Mouse (Mus musculus) liver, embryonic 14.5 days (tissue): Measurements from ENCODE around the gene Wnt7a.

Source experiments
- CTCF ChIP-seq: IDR thresholded peaks from 2 replicates; pipeline ENCODE4 v1.5.1; 2016; ENCODE audit warnings: antibody characterized with exemption, low read depth, control low read depth
- EP300 ChIP-seq: IDR thresholded peaks from 2 replicates; pipeline ENCODE4 v1.6.1; 2016; ENCODE audit warnings: antibody characterized with exemption, low read depth

DNA sequence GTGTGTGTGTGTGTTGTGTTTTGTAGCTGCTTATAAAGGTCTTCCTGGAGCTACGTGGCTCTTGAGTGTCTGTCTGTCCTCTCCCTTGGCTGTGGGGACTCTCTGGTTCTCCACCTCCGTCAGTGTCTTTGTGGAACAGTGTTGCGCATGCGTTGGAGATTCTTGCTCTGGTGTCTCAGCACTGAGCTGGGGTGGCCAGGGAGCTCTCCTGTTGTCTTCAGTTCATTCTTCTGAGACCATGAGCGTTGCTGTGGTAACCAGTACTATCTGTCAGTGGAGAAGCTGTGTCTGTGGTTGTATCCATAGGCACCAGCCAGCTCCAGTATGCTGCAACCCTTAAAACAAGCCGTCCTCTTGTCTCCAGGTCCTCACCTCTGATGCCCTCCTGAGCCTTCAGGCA lies 50.2 kb downstream of the Wnt7a start:
- TF ChIP-seq CTCF (no peak), EP300 (no peak)
